Mouse (Mus musculus): Measurements from ENCODE around the gene Espnl.

Espnl gene

DNA sequence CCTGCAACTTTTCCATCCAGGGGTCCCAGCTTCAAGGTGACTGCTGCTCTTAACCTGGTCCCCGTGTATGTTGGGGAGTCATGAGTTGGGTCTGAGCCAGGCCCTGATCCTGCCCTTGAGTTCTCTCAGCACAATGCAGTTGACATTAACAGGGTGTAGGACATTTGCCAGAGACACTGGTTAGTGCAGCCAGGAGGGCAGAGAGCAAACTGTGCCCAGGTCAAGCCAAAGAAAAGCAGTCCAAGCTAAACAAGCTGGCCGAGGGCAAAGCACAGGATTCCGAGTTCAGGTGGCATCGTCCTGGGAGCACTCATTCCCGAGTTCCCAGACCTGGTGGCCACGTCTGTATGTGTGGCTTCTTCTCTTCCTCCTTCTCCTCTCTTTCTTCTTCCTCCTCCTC, 4.2 kb upstream of the Espnl start:
- no peak for DNase-seq (ENCODE audit: low spot score)

- DNase-seq (ENCODE audit: low spot score), result no peak
Observed at GRCm38 (mm10) chr1:91324646-91325045, 2.8 kb downstream of the Espnl start.

- no peak for DNase-seq (ENCODE audit: low spot score)
Observed at GRCm38 (mm10) chr1:91325488-91326042, 3.7 kb downstream of the Espnl start.

GRCm38 (mm10) chr1:91332102-91332501, 10.2 kb downstream of the Espnl start:
- DNase-seq (ENCODE audit: low spot score), result peak; percentile 16

DNA sequence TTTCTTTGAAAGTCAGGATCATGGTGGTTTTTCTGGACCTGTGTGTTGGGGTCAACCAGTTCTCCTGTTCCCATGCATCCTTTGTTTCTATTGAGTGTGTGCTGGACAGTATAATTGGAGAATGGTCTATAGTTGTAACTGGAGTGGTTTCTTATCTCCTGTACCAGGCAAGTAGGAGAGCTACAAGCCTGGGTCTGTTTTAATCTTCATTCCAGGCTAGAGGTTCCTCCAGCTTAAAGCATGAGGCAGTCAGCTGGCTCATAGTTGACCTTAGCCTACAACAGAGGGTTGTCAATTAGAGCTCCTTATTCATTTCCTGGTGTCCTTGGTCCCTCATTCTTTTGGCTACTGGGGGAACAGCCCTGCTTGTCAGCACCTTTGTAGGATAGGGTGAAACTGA, 11.7 kb downstream of the Espnl start:
- DNase-seq (ENCODE audit: low spot score), result no peak

- DNase-seq (ENCODE audit: low spot score), result no peak
Observed at GRCm38 (mm10) chr1:91337355-91337754, 15.5 kb downstream of the Espnl start.

DNA sequence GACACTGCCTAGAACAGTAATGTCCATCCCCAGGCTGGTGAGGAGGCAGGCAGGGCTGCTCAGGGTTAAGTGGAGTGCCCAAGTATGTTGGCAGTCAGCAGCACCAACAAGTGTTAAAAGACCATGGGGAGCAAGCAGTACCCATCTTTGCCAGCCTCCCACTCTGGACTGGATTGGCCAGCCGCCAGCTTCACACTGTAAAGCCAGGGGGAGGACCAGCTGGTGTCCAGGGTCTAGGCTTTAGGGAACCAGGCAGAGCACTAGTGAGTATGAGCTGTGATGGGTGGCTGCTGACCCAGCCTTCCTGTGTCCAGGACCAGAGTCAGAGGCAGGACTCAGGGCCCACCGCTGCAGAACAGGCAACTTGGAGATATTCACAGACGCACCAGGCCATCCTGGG, 22.1 kb downstream of the Espnl start:
- DNase-seq (ENCODE audit: low spot score), result no peak

GRCm38 (mm10) chr1:91344921-91345685, 23.2 kb downstream of the Espnl start:
- DNase-seq (ENCODE audit: low spot score), result no peak

DNA sequence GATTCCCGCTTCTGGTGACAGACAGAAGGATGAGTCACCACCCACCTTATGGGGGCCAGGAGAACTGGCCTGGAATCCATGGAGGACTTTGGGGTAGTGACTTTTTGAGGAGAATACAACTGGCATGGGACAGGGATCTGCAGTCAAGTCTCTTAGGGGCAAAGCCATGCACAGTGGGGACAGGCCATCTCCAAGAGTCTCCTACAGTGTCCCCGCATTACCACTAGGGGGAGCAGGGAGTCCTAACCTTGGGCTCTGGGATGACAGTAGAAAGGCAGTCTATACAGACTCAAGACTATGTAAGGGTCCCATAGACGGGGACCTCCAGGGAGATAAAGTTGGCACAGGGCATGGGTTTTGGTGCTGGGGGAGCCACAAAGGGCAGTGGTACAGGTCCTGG, 25.0 kb downstream of the Espnl start:
- peak; percentile 72 for DNase-seq (ENCODE audit: low spot score)

DNA sequence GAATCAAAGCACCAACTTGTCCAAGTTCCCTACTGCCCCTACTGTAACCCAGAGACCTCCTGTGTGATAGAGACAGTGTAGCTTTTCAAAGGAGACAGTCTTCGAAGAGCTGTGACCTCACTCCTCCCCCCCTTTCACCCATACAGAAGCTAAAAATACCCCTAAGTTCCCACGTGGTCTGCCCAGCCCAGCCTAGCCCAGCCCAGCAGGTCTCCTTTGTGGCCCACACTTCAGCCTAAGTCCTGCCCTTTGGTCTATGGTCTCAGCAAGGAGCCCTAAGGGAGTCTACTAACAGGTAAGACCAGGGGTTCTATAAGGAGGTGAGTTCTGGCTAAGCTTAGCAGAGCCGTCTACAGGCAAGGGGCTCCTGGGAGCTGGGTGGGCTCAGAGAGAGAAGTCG, 29.0 kb downstream of the Espnl start, which contains the start of gene Klhl30:
Gene Klhl30, plus strand, starts transcription at position 176 of the 400 bp plus-strand sequence.
- no peak for DNase-seq (ENCODE audit: low spot score)

GRCm38 (mm10) chr1:91351249-91351648, 29.4 kb downstream of the Espnl start:
- DNase-seq (ENCODE audit: low spot score), result no peak

GRCm38 (mm10) chr1:91352277-91352676, 30.4 kb downstream of the Espnl start:
- DNase-seq (ENCODE audit: low spot score), result no peak

GRCm38 (mm10) chr1:91356105-91356504, 34.2 kb downstream of the Espnl start:
- DNase-seq (ENCODE audit: low spot score), result no peak

- DNase-seq (ENCODE audit: low spot score), result no peak
Observed at GRCm38 (mm10) chr1:91362113-91362512, 40.2 kb downstream of the Espnl start.

DNA sequence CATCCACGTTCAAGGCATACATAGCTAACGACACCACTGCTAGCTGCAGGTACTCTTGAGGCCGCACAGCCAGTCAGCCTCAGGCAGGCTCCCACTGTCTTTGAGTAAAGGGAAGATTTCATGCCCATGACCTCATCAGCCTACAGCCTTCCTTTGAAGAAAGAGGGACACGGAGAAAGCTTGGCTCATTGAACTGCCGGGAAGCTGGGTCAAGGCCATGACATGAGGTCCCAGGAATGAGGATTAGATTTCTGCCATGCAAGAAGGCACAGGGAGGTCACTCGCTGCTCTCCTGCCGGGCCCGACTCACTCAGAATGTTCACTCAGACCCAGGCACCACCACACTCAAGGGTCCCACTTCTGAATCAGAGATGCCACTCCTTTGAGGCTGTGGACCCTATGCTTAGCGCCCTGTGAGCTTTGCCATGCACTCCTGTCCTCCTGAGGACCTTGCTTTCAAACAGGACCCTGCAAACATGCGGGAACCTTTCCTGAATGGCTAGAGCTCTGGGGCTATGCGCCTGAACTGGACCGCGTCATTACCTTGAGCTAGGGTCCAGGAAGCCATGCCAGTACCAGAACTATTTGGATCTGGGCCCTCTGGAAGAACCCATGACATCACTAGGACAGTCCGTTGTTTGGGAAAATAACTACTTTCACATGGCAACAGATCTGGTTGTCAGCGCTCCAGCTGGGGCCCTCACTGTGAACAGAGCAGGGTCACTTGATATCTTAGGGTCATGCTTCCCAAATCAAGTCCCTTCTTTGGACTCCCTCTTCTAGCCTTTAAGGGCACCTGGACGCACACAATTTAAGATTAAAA, 43.2 kb downstream of the Espnl start:
- DNase-seq (ENCODE audit: low spot score), result no peak

GRCm38 (mm10) chr1:91365816-91366214, 43.9 kb downstream of the Espnl start:
- DNase-seq (ENCODE audit: low spot score), result no peak

DNA sequence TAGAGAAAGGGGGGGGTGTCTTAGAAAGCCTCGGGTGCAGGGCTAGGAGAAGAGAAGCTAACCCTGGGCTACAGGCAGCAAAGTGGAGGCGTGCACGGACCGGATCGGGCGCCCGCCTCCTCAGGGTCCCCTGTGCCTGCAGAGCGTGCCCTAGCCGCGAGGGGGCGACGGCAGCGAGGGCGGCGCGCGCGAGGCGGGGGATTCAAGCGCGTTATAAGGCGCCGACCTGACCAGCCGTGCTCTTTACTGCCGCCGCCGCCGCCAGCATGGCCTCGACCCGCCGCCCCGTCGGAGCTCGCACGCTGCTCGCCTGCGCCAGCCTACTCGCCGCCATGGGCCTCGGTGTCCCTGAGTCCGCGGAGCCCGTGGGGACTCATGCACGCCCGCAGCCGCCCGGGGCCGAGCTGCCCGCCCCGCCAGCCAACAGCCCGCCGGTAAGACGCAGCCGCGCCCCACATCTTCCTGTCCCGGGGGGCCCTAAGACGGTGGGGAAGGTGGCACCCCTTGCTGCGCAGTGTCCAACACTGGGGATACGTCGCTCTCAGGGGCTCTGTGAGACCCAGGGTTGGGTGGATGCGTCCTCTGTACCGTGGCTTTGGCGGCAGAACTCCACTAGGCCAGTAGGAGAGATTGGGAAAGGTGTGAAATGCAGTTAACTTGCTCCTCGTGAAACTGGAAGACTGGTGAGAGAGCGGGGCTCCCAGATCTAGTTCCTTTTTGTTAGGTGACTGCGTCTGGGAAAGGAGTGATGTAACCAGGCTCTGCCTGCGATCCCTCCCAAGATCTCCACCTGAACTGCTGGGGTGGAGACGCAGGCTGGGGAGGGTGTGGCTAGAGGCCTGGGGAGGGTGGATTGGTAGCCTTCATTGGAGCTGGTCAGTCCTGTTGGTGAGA, 44.6 kb downstream of the Espnl start, which contains the start of gene Erfe:
Gene Erfe, plus strand, starts transcription at position 216 of the 894 bp plus-strand sequence.
- DNase-seq (ENCODE audit: low spot score), result peak; percentile 32

GRCm38 (mm10) chr1:91367295-91367694, 45.4 kb downstream of the Espnl start:
- DNase-seq (ENCODE audit: low spot score), result no peak

- no peak for DNase-seq (ENCODE audit: low spot score)
Observed at GRCm38 (mm10) chr1:91369408-91369807, 47.5 kb downstream of the Espnl start.

DNA sequence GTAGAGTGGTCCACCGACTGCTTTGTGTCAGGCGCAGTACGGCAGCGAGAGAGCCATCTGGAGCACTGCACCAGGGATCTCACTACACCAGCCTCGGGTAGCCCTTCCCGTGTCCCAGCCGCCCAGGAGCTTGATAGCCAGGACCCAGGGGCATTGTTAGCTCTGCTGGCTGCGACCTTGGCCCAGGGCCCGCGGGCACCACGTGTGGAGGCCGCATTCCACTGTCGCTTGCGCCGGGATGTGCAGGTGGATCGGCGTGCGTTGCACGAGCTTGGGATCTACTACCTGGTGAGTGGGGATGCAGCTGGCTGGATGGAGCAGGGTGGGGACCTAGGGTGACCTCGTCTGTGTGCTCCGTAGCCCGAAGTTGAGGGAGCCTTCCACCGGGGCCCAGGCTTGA, 48.2 kb downstream of the Espnl start:
- DNase-seq (ENCODE audit: low spot score), result no peak

GRCm38 (mm10) chr1:91373414-91373835, 51.5 kb downstream of the Espnl start:
- no peak for DNase-seq (ENCODE audit: low spot score)
